Mouse (Mus musculus) embryo, embryonic 10 days (tissue): Measurements from ENCODE around the gene Hid1.
A peak's percentile ranks its signal among the peaks of the same experiment; 100 is the strongest.
"Not testable (repeated sequence)": the region's sequence is repeated elsewhere in the genome, so short reads cannot be mapped to it uniquely, and the experiment has no call there.

Experiments used
- DNase-seq: peaks from one replicate; pipeline ENCODE4 v3.0.0-alpha.2; 2015; ENCODE audit warnings: low spot score

Hid1 gene

GRCm38 (mm10) chr11:115367395-115367944 is at the start of gene Hid1:
Gene Hid1, minus strand, starts transcription at chr11:115367756.
- DNase-seq, result peak; percentile 74

- DNase-seq, result peak; percentile 42
Measured at GRCm38 (mm10) chr11:115409556-115409955, 42.0 kb upstream of the Hid1 start.

- DNase-seq, result no peak
Measured at GRCm38 (mm10) chr11:115408266-115408920, 40.8 kb upstream of the Hid1 start.

GRCm38 (mm10) chr11:115406858-115407401 is 39.4 kb upstream of the Hid1 start:
- DNase-seq, result no peak

- no peak for DNase-seq
Measured at GRCm38 (mm10) chr11:115405723-115406122, 38.2 kb upstream of the Hid1 start.

GRCm38 (mm10) chr11:115403338-115404124 is 36.0 kb upstream of the Hid1 start, which contains the start of gene Mrpl58:
Gene Mrpl58, plus strand, starts transcription at chr11:115403752.
- peak; percentile 91 for DNase-seq

- no peak for DNase-seq
Measured at GRCm38 (mm10) chr11:115400630-115401391, 33.3 kb upstream of the Hid1 start.

GRCm38 (mm10) chr11:115400126-115400525 is 32.6 kb upstream of the Hid1 start:
- no peak for DNase-seq

- DNase-seq, result no peak
Measured at GRCm38 (mm10) chr11:115398085-115398484, 30.5 kb upstream of the Hid1 start.

GRCm38 (mm10) chr11:115393721-115394325 is 26.3 kb upstream of the Hid1 start:
- no peak for DNase-seq

- DNase-seq, result no peak
Measured at GRCm38 (mm10) chr11:115391358-115391757, 23.8 kb upstream of the Hid1 start.

- DNase-seq, result not testable (repeated sequence)
Measured at GRCm38 (mm10) chr11:115386859-115387258, 19.3 kb upstream of the Hid1 start.

- peak; percentile 45 for DNase-seq
Measured at GRCm38 (mm10) chr11:115384587-115384986, 17.0 kb upstream of the Hid1 start.

- DNase-seq, result no peak
Measured at GRCm38 (mm10) chr11:115383701-115384474, 16.3 kb upstream of the Hid1 start.

- peak; percentile 44 for DNase-seq
Measured at GRCm38 (mm10) chr11:115382891-115383290, 15.3 kb upstream of the Hid1 start.

- DNase-seq, result peak; percentile 96
Measured at GRCm38 (mm10) chr11:115381743-115382539, 14.4 kb upstream of the Hid1 start, which contains the start of gene Cdr2l. Gene Cdr2l, plus strand, starts transcription at chr11:115381916.

GRCm38 (mm10) chr11:115381276-115381675 is 13.7 kb upstream of the Hid1 start:
- no peak for DNase-seq

GRCm38 (mm10) chr11:115377854-115378253 is 10.3 kb upstream of the Hid1 start:
- DNase-seq, result no peak

- no peak for DNase-seq
Measured at GRCm38 (mm10) chr11:115377254-115377653, 9.7 kb upstream of the Hid1 start.

GRCm38 (mm10) chr11:115376722-115377121 is 9.2 kb upstream of the Hid1 start:
- DNase-seq, result no peak
